In the genomic region with DNA sequence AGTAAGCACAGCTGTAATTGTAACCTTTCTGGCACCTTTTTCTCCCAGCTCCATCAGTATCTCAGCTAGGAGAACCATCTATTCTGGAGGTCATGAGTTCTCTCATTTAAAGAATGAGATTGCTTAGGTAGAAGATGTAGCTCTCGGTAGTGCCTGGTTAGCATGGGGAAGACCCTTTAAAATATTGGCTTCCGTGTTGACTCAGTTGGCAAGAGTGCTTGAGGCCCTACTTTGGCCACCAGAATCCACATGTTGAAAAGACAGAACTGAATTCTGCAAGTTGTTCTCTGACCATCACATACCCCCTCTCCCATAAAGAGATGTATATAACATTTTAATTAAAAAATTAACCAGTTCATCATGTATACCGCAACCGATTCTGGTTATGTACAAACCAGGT, we compare ENCODE assay signal across 1 mouse cellular context.
A peak's percentile ranks its signal among the peaks of the same experiment; 100 is the strongest.
TF ChIP-seq lines count a peak whose summit lies in the region.

No protein-coding gene starts in this region.

TF ChIP-seq in CH12.LX, 34 proteins besides CTCF, POLR2A, EP300 and RAD21 (continued from another document):
- no peak for TF ChIP-seq KAT2A (IDR thresholded peaks at IDR 0.05; ENCODE audit: insufficient replicate concordance, low read length)
- TF ChIP-seq PAX5 (IDR thresholded peaks at IDR 0.05; ENCODE audit: low read length), result no peak
- 0 out of 2 replicates have a peak, but pooled peaks have one; percentile 35 for TF ChIP-seq TCF12 (IDR thresholded peaks at IDR 0.05; ENCODE audit: low read depth, low read length)
- peak; percentile 72; the same call in 1 of the 2 replicates for TF ChIP-seq MXI1 (IDR thresholded peaks at IDR 0.05; ENCODE audit: low read depth, low read length)
- TF ChIP-seq ETS1 (conservative IDR thresholded peaks at IDR 0.05; ENCODE audit: low read depth, low read length), result peak; percentile 50; the same call in 1 of the 2 replicates
- peak; percentile 74 for TF ChIP-seq MYC (IDR thresholded peaks at IDR 0.05; ENCODE audit: low read depth, low read length)
- TF ChIP-seq MAX (IDR thresholded peaks at IDR 0.05; ENCODE audit: low read length), result peak; percentile 66; the same call in 1 of the 2 replicates
